Mouse (Mus musculus) limb, embryonic 14.5 days (tissue): ENCODE measurements at regions not wholly inside any gene's neighbourhood (a gene's known extent, or its start where the extent isn't known, plus 50 kb on each side); places are given as distances from the start of the nearest gene placed in this dataset. TPM values are rescaled to one million over a fixed set of nuclear protein-coding genes. Genes with fewer than 3 reads are reported as not detected.

ENCODE experiments used
- ATAC-seq: fragments of 200-750 bp; cut with Nextera tagmentation; 2 replicates; pipeline ENCODE4 v1.8.0; 2017; ENCODE audit warnings: low read depth, moderate number of reproducible peaks, moderate TSS enrichment; ENCODE audit not compliant: low FRiP score
- DNase-seq: peaks from one replicate; pipeline ENCODE4 v3.0.0-alpha.2; 2015; ENCODE audit warnings: low spot score
- H3K27ac ChIP-seq: fragments of 300-500 bp; sonication (generic); replicated peaks from 2 replicates; pipeline ENCODE4 v1.5.1; 2014; ENCODE audit warnings: low read depth, mild to moderate bottlenecking, low read length, moderate library complexity, mixed read lengths
- H3K27me3 ChIP-seq: fragments of 300-500 bp; sonication (generic); 2 replicates; pipeline ENCODE4 v1.6.1; 2014; ENCODE audit warnings: low read length, mixed read lengths; ENCODE audit not compliant: control insufficient read depth, insufficient read depth
- H3K36me3 ChIP-seq: fragments of 300-500 bp; sonication (generic); 2 replicates; pipeline ENCODE4 v1.6.1; 2014; ENCODE audit warnings: mild to moderate bottlenecking, low read length, moderate library complexity, mixed read lengths; ENCODE audit not compliant: control insufficient read depth, insufficient read depth
- H3K4me1 ChIP-seq: fragments of 300-500 bp; sonication (generic); 2 replicates; pipeline ENCODE4 v1.6.1; 2014; ENCODE audit warnings: antibody characterized with exemption, low read length, mixed read lengths; ENCODE audit not compliant: control insufficient read depth, insufficient read depth
- H3K4me2 ChIP-seq: fragments of 300-500 bp; sonication (generic); replicated peaks from 2 replicates; pipeline ENCODE4 v1.6.1; 2014; ENCODE audit warnings: low read depth, mild to moderate bottlenecking, low read length, moderate library complexity; ENCODE audit not compliant: severe bottlenecking
- H3K4me3 ChIP-seq: fragments of 300-500 bp; sonication (generic); replicated peaks from 2 replicates; pipeline ENCODE4 v1.5.1; 2014; ENCODE audit warnings: low read length
- H3K9ac ChIP-seq: fragments of 300-500 bp; sonication (generic); 2 replicates; pipeline ENCODE4 v1.6.1; 2014; ENCODE audit warnings: mild to moderate bottlenecking, low read depth, low read length, moderate library complexity; ENCODE audit not compliant: severe bottlenecking
- H3K9me3 ChIP-seq: fragments of 300-500 bp; sonication (generic); 2 replicates; pipeline ENCODE4 v1.6.1; 2016; ENCODE audit warnings: low read length; ENCODE audit not compliant: control insufficient read depth
- POLR2A ChIP-seq: fragments of 200-500 bp; IDR thresholded peaks from 2 replicates; pipeline ENCODE4 v1.8.0; 2012; ENCODE audit warnings: inconsistent platforms, mild to moderate bottlenecking, moderate library complexity, borderline replicate concordance; ENCODE audit not compliant: insufficient read depth, insufficient read length; ENCODE audit errors: extremely low read depth
- WGBS: fragments of 180-500 bp; shearing (Covaris S2); extraction: QIAGEN DNeasy Blood & Tissue Kit; methylation state at CpG from one replicate; pipeline ENCODE4 v1.1.7; 2014; 5-methylcytosine and 5-hydroxymethylcytosine counted together
- microRNA counts: library from miRNA; unstranded; fragments of <30 nt; microRNA quantifications from one replicate; lab custom pipeline; 2016
- microRNA-seq: library from miRNA; unstranded; fragments of <30 nt; microRNA quantifications from one replicate; pipeline ENCODE4, GENCODE M21; 2016

DNA sequence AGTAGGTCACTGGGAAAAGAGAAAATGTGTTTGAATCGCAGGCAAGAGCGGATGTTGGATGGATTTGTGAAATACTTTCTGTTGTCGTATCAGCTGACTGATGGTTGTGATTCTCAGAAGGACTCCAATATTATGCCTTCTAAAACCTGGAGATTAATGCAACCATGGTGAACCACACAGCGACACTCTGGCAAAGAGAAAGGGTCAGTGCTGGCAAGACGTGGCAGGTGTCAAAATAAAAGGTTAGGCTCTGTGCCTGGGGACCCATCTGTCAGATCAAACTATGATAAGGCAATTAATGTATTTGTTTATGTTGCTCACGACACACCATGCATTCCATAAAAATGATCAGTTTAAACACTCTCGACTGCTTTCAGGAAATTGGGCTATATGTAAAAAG, 50.0 kb upstream of the Dpyd start:
- WGBS: 48% methylated on average over 7 of the region's 7 CpGs
- Histone ChIP-seq H3K9me3 (no peaks in the 10 kb centered on the region), H3K9ac (no peak overlapping the region), H3K27ac (no peak overlapping the region), H3K4me1 (no peaks in the 10 kb centered on the region), H3K4me3 (no peak overlapping the region), H3K4me2 (no peak overlapping the region), H3K27me3 (no peaks in the 10 kb centered on the region), H3K36me3 (no peaks in the 10 kb centered on the region)
- no peak for DNase-seq
- ATAC-seq: no peak
- TF ChIP-seq POLR2A: no peak

MicroRNA genes in the stretch of these regions (microRNA counts, 519-probe panel; counts per million panel counts)
- microRNA mmu-miR-137 (lab: Ali Mortazavi, UCI): 2,677 counts per million, percentile 47 among the panel's probes with 10 or more counts

Small RNAs in the stretch of these regions (microRNA-seq; reads per million reads assigned to microRNA genes)
- not detected for gene Gm24155
- 97.7 reads per million, percentile 46 among the genes with 10 or more reads in this experiment for gene Mir137
